Mouse (Mus musculus) Muller cell, postnatal 12 days (primary cell): ENCODE results near the gene Anks1.
"Not testable (repeated sequence)": the region's sequence is repeated elsewhere in the genome, so short reads cannot be mapped to it uniquely, and the experiment has no call there.

Experiments used
- DNase-seq: peaks from one replicate; pipeline ENCODE4 v3.0.0-alpha.2; 2015; ENCODE audit errors: inconsistent ontology term

Gene Anks1

GRCm38 (mm10) chr17:27966056-27966455, 57.0 kb downstream of the Anks1 start:
- no peak for DNase-seq

- DNase-seq, result no peak
Measured at GRCm38 (mm10) chr17:27966508-27967021, 57.5 kb downstream of the Anks1 start.

- DNase-seq, result no peak
Measured at GRCm38 (mm10) chr17:27967529-27967928, 58.4 kb downstream of the Anks1 start.

- no peak for DNase-seq
Measured at GRCm38 (mm10) chr17:27968033-27968750, 59.1 kb downstream of the Anks1 start.

- no peak for DNase-seq
Measured at GRCm38 (mm10) chr17:27968903-27969302, 59.8 kb downstream of the Anks1 start.

GRCm38 (mm10) chr17:27969365-27969764, 60.3 kb downstream of the Anks1 start:
- peak; percentile 14 for DNase-seq

- DNase-seq, result no peak
Measured at GRCm38 (mm10) chr17:27969896-27970295, 60.8 kb downstream of the Anks1 start.

GRCm38 (mm10) chr17:27970305-27970704, 61.2 kb downstream of the Anks1 start:
- DNase-seq, result no peak

GRCm38 (mm10) chr17:27971496-27971895, 62.4 kb downstream of the Anks1 start:
- DNase-seq, result peak; percentile 67

- no peak for DNase-seq
Measured at GRCm38 (mm10) chr17:27973337-27973736, 64.2 kb downstream of the Anks1 start.

- peak; percentile 62 for DNase-seq
Measured at GRCm38 (mm10) chr17:27976266-27976665, 67.2 kb downstream of the Anks1 start.

GRCm38 (mm10) chr17:27977008-27977636, 68.0 kb downstream of the Anks1 start:
- DNase-seq, result no peak

GRCm38 (mm10) chr17:27980391-27980955, 71.4 kb downstream of the Anks1 start:
- DNase-seq, result no peak

GRCm38 (mm10) chr17:27981451-27982069, 72.5 kb downstream of the Anks1 start:
- DNase-seq, result no peak

- not testable (repeated sequence) for DNase-seq
Measured at GRCm38 (mm10) chr17:27982070-27982457, 73.0 kb downstream of the Anks1 start.

GRCm38 (mm10) chr17:27982712-27983266, 73.7 kb downstream of the Anks1 start:
- no peak for DNase-seq

GRCm38 (mm10) chr17:27984421-27984820, 75.3 kb downstream of the Anks1 start:
- DNase-seq, result no peak

- no peak for DNase-seq
Measured at GRCm38 (mm10) chr17:27986106-27986505, 77.0 kb downstream of the Anks1 start.

GRCm38 (mm10) chr17:27989807-27990542, 80.9 kb downstream of the Anks1 start:
- DNase-seq, result peak; percentile 88

GRCm38 (mm10) chr17:27994001-27994944, 85.2 kb downstream of the Anks1 start:
- DNase-seq, result no peak
